Mouse (Mus musculus) hindbrain, embryonic 11.5 days (tissue): ENCODE measurements around the gene Olfr503. TPM values are rescaled to one million over a fixed set of nuclear protein-coding genes. Genes with fewer than 3 reads are reported as not detected.
"Not testable (repeated sequence)": the region's sequence is repeated elsewhere in the genome, so short reads cannot be mapped to it uniquely, and the experiment has no call there.

Source experiments
- ATAC-seq: fragments of 200-750 bp; cut with Nextera tagmentation; 2 replicates; pipeline ENCODE4 v1.8.0; 2017; ENCODE audit warnings: mild to moderate bottlenecking, moderate TSS enrichment, moderate library complexity; ENCODE audit not compliant: low FRiP score
- DNase-seq: peaks from one replicate; pipeline ENCODE4 v3.0.0-alpha.2; 2015; ENCODE audit warnings: low spot score
- H3K27ac ChIP-seq: fragments of 300-500 bp; sonication (generic); 2 replicates; pipeline ENCODE4 v1.5.1; 2014; ENCODE audit warnings: mild to moderate bottlenecking, low read depth, low read length
- H3K27me3 ChIP-seq: fragments of 300-500 bp; sonication (generic); 2 replicates; pipeline ENCODE4 v1.6.1; 2014; ENCODE audit warnings: mild to moderate bottlenecking, low read length, moderate library complexity, mixed read lengths; ENCODE audit not compliant: control insufficient read depth, insufficient read depth
- H3K36me3 ChIP-seq: fragments of 300-500 bp; sonication (generic); 2 replicates; pipeline ENCODE4 v1.6.1; 2014; ENCODE audit warnings: mild to moderate bottlenecking, low read length, moderate library complexity, mixed read lengths; ENCODE audit not compliant: control insufficient read depth, insufficient read depth
- H3K4me1 ChIP-seq: fragments of 300-500 bp; sonication (generic); replicated peaks from 2 replicates; pipeline ENCODE4 v1.6.1; 2014; ENCODE audit warnings: low read length, mixed read lengths; ENCODE audit not compliant: control insufficient read depth, insufficient read depth
- H3K4me2 ChIP-seq: fragments of 300-500 bp; sonication (generic); replicated peaks from 2 replicates; pipeline ENCODE4 v1.6.1; 2014; ENCODE audit warnings: mild to moderate bottlenecking, low read depth, low read length
- H3K4me3 ChIP-seq: fragments of 300-500 bp; sonication (generic); 2 replicates; pipeline ENCODE4 v1.5.1; 2014; ENCODE audit warnings: low read depth, low read length
- H3K9ac ChIP-seq: fragments of 300-500 bp; sonication (generic); 2 replicates; pipeline ENCODE4 v1.6.1; 2014; ENCODE audit warnings: low read depth, low read length
- H3K9me3 ChIP-seq: fragments of 300-500 bp; sonication (generic); 2 replicates; pipeline ENCODE4 v1.6.1; 2016; ENCODE audit warnings: low read length; ENCODE audit not compliant: control insufficient read depth
- WGBS: fragments of 180-500 bp; shearing (Covaris S2); extraction: QIAGEN DNeasy Blood & Tissue Kit; methylation state at CpG from one replicate; pipeline ENCODE4 v1.1.7; 2014; 5-methylcytosine and 5-hydroxymethylcytosine counted together
- polyA plus RNA-seq: library from polyadenylated mRNA; unstranded; fragments of >200 nt; fragmentation: Nextera tagmentation; extraction: Ambion mirVana; gene quantifications from 2 replicates; pipeline ENCODE4 v1.2.1, GENCODE M21; 2014

The Olfr503 gene
- polyA plus RNA-seq = not detected in 2 replicates

- not testable (repeated sequence) for H3K27ac ChIP-seq, H3K27me3 ChIP-seq, H3K36me3 ChIP-seq, H3K9ac ChIP-seq, H3K4me3 ChIP-seq, H3K4me2 ChIP-seq, H3K9me3 ChIP-seq, H3K4me1 ChIP-seq, ATAC-seq, DNase-seq
- WGBS = 47% methylated on average over 1 of the region's 1 CpGs
These were observed at the start of gene Olfr503 for GRCm38 (mm10) chr7:108544227-108544626. Olfr503 (plus strand) TSS chr7:108544527.

DNA sequence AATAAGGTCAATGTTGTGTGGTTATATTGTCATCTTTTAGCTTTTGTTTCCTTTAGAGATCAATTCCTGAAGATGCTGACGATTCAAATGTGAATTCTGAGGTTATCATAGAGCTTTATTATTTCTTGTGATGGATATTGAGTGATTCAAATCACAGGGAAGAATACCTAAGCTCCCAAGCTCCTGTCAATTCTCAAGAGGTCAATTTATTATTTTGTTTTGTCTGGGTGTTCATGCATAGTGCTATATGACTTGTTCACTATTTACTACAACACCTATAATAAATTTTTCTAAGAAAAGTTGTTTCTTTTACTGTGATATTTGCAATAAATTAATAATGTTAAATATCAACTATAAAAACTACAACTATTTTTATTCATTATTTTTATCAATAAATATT lies 19.4 kb upstream of the Olfr503 start, which contains the start of gene Olfr502:
Olfr502 (minus strand) TSS at position 101 of the 400 bp plus-strand sequence.
- Histone ChIP-seq H3K4me3 (no peak within 1 kb of the TSS), H3K4me2 (no peak within 1 kb of the TSS), H3K36me3 (no peaks in the 10 kb centered on the region), H3K4me1 (no peaks in the 10 kb centered on the region), H3K27me3 (no peaks in the 10 kb centered on the region), H3K27ac (no peak within 1 kb of the TSS), H3K9ac (no peak within 1 kb of the TSS), H3K9me3 (no peaks in the 10 kb centered on the region)
- 85% methylated on average over 1 of the region's 1 CpGs for WGBS
- no peak for DNase-seq
- no peak for ATAC-seq

DNA sequence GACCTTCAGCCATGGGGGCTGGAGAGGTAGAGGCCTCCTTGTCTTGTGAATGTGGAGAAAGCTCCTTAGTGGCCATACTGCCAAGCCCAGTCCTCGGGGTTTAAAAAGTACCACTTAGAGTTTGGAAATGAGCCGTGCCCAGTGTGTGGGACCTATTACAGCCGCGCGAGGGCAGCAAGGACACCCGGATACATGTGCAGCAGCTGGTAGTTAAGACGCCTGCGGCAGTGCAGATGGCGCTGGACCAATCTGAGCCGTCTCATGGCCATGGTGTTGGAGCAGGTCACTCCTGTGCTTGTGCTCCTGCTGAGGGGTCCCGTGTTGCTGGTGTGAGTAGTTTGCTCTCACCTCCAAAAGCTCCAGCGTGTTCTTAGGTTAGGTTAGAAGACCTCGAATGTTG lies 1.9 kb upstream of the Olfr503 start:
- H3K4me2 ChIP-seq = no peak overlapping the region
- H3K27ac ChIP-seq = no peak overlapping the region
- H3K9ac ChIP-seq = no peak overlapping the region
- no peaks in the 10 kb centered on the region for H3K27me3 ChIP-seq
- H3K9me3 ChIP-seq = no peaks in the 10 kb centered on the region
- no peak overlapping the region for H3K4me3 ChIP-seq
- no peak for ATAC-seq
- DNase-seq = no peak
- WGBS = 79% methylated on average over 13 of the region's 13 CpGs
- H3K4me1 ChIP-seq = no peaks in the 10 kb centered on the region
- no peaks in the 10 kb centered on the region for H3K36me3 ChIP-seq

GRCm38 (mm10) chr7:108565693-108566092 lies 21.4 kb downstream of the Olfr503 start, which contains the start of gene Olfr504:
Olfr504 (minus strand) TSS chr7:108565793.
- H3K9me3 ChIP-seq = no peaks in the 10 kb centered on the region
- H3K36me3 ChIP-seq = no peaks in the 10 kb centered on the region
- DNase-seq (no peak), ATAC-seq (no peak)
- H3K4me1 ChIP-seq = no peaks in the 10 kb centered on the region
- no peak within 1 kb of the TSS for H3K27ac ChIP-seq
- H3K4me3 ChIP-seq = no peak within 1 kb of the TSS
- H3K9ac ChIP-seq = no peak within 1 kb of the TSS
- H3K27me3 ChIP-seq = no peaks in the 10 kb centered on the region
- no peak within 1 kb of the TSS for H3K4me2 ChIP-seq
- WGBS = 83% methylated on average over 1 of the region's 1 CpGs

GRCm38 (mm10) chr7:108589797-108590196 lies 45.5 kb downstream of the Olfr503 start:
- WGBS = 93% methylated on average over 1 of the region's 1 CpGs
- DNase-seq (no peak), ATAC-seq (no peak)
- Histone ChIP-seq H3K36me3 (no peaks in the 10 kb centered on the region), H3K4me2 (no peak overlapping the region), H3K9me3 (no peaks in the 10 kb centered on the region), H3K4me3 (no peak overlapping the region), H3K27me3 (no peaks in the 10 kb centered on the region), H3K4me1 (no peaks in the 10 kb centered on the region), H3K9ac (no peak overlapping the region), H3K27ac (no peak overlapping the region)

Other genes starting within 250 kb of the Olfr503 start
- gene Olfr491, start 231.1 kb upstream of the Olfr503 start, polyA plus RNA-seq = not detected in 2 replicates
- not detected in 2 replicates for gene Olfr492, start 220.9 kb upstream of the Olfr503 start, polyA plus RNA-seq
- not detected in 2 replicates for gene Olfr493, start 197.5 kb upstream of the Olfr503 start, polyA plus RNA-seq
- gene Olfr494, start 179.2 kb upstream of the Olfr503 start, polyA plus RNA-seq = not detected in 2 replicates
- not detected in 2 replicates for gene Olfr495, start 151.4 kb upstream of the Olfr503 start, polyA plus RNA-seq
- gene Olfr497, start 124.1 kb upstream of the Olfr503 start, polyA plus RNA-seq = not detected in 2 replicates
- not detected in 2 replicates for gene Olfr498, start 79.2 kb upstream of the Olfr503 start, polyA plus RNA-seq
- gene Olfr502, start 19.5 kb upstream of the Olfr503 start, polyA plus RNA-seq = not detected in 2 replicates
- not detected in 2 replicates for gene Olfr504, start 21.3 kb downstream of the Olfr503 start, polyA plus RNA-seq
- not detected in 2 replicates for gene Olfr506, start 66.3 kb downstream of the Olfr503 start, polyA plus RNA-seq
- not detected in 2 replicates for gene Olfr507, start 77.3 kb downstream of the Olfr503 start, polyA plus RNA-seq
- gene Olfr508, start 85.5 kb downstream of the Olfr503 start, polyA plus RNA-seq = not detected in 2 replicates
- not detected in 2 replicates for gene Olfr509, start 107.4 kb downstream of the Olfr503 start, polyA plus RNA-seq
- not detected in 2 replicates for gene Olfr510, start 121.9 kb downstream of the Olfr503 start, polyA plus RNA-seq
- not detected in 2 replicates for gene Olfr512, start 168.8 kb downstream of the Olfr503 start, polyA plus RNA-seq
- not detected in 2 replicates for gene Olfr513, start 206.4 kb downstream of the Olfr503 start, polyA plus RNA-seq